Mouse (Mus musculus) layer of hippocampus, postnatal 25 days (tissue): ENCODE measurements around the gene Matn3. TPM values are rescaled to one million over a fixed set of nuclear protein-coding genes. Genes with fewer than 3 reads are reported as not detected.

Source experiments
- DNase-seq, 2 experiments: peaks; one replicate each; pipeline ENCODE4 v3.0.0; 2022; ENCODE audit warnings: mixed read lengths in 2 of 2, low spot score in 1 of 2; ENCODE audit errors: extremely low spot score in 1 of 2
- total RNA-seq, 2 experiments: library from RNA; stranded (reverse); gene quantifications; 2 replicates each; pipeline ENCODE4 v1.2.3; 2021

Matn3 gene
- total RNA-seq, 2 experiments from 2014 or later = not detected

DNA sequence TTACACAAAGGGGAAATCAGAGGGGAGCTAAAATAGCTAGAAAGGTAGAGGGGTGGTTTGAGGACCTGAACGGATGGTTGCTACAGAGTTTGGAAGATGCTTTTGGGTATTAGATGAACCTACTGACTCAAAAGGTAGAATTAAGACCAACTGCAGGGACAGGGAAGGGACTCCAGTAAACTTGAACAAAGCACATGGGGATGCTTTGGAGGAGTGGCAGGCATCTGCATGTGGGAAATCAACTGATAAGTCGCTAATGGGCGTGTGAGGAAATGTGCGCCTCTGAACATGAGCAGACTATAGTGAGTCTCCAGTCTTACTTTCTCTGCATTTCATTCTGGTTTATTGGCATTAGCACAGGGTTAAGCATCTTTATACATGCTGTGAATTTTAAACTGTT is 16.6 kb upstream of the Matn3 start:
- DNase-seq = no peak

DNA sequence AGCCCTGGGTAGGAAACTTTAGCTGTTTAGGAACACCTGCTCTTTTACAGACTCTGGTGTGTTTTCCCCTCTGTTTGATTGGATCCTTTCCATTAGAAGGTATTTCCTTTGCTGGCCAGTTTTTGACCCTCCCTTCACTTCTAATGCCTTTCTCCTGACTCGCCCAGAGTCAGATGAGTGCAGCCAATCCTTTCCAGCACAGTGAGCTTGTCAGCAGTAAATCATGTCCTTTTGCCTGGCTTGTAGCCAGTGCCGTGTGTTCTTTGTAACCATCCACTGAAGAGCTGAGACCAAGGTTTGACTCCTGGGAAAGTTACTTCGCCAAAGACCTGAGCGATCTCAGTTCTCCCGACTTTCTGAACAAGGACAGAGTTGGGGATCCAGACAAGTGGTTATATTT is 12.4 kb upstream of the Matn3 start:
- no peak for DNase-seq

DNA sequence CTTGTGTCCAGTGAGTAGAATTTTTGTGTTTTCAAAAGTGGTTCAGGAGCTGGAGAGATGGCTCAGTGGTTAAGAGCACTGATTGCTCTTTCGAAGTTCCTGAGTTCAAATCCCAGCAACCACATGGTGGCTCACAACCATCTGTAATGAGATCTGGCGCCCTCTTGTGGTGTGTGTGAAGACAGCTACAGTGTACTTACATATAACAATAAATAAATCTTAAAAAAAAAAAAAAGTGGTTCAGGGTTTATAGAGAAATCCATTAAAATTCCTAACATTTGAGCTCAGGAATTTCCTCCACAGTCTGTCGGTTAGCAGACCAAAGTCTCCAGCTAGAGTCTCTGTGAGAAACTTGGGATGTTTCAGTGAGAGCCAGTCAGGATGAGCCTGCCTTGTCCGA is 11.5 kb upstream of the Matn3 start:
- peak in 1 of 2 experiments; percentile 31 for DNase-seq

DNA sequence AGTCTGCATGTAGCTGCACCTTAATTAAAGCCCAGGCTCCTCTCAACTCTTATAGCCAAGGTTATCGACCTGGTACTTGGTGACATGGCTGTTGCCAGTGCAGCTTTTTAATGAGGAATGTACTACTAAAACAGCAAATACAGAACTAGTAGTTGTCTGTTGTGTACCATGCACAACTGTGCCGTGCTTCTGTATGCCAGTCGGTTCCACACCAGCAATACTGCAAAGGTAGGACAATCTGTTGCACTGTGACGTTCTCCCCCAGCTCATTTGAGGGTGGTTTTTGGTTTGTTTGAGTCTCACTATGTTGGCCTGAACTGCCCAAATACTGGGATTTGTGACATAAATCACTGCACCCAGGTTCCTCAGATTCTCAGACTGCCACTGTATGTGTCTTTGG is 8.2 kb upstream of the Matn3 start:
- DNase-seq = no peak

DNA sequence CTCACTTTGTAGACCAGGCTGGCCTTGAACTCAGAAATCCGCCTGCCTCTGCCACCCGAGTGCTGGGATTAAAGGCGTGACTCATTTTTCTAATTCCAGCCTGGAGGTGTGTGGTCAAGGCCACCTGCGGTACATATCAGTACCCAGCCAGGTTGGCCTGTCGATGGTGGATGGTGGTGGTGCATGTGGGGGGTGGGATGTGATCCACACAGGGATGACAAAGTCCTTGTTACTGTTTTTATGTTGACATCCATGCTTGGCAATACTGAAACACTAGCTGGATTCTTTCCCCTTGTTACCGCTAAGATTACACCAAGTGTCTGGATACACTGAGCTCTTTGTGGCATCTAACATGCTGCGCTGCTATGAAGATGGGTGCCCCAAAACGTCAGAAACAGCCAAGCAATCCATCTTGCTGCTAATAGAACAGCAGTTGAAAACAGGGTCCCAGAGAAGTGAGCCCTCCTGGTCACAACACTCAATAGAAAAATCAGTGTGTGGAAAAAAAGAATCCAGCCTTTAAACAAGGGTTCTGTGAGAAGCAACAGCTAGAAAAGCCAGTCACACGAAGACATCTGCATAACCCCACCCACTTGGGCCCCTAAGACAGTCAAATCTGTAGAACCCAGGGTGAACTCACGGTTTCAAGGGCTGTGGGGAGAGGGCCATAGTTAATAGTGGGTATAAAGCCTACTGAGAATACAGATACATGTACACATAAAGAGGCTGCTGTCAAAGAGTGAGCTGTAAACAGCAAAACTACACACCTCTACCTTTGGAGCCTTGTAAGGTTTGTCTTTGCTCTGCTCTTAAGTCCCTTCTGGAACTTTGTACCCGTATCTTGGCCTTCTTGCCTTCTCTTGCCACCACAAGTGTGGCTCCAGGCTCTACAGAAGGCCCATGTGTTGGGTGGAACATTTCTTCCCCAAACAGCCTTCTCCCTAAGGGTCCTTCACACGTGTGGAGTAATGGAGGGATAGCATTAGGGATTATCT is 7.4 kb upstream of the Matn3 start:
- no peak for DNase-seq

DNA sequence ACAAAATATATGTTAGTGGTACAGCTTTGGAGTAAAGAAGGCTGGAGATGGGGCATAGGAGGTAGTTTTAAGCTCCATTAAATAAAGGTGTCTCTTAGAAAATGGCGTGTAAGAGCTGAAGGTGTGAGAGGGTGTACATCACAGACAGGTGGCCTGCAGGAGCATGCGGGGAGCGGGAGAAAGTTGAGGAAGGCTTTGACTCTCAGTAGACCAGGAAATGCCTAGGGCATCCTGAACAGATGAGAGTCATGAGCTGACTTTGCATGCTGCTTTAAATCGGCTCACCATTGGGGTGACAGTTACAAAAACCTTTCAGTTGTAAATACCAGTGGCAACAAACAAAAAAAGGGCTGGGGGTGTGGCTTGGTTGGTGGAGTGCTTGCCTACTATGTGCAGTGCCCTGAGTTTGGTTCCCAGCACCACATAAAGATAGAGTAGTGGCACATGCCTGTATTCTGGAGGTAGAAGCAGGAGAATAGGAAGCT is 6.6 kb upstream of the Matn3 start:
- DNase-seq = no peak

DNA sequence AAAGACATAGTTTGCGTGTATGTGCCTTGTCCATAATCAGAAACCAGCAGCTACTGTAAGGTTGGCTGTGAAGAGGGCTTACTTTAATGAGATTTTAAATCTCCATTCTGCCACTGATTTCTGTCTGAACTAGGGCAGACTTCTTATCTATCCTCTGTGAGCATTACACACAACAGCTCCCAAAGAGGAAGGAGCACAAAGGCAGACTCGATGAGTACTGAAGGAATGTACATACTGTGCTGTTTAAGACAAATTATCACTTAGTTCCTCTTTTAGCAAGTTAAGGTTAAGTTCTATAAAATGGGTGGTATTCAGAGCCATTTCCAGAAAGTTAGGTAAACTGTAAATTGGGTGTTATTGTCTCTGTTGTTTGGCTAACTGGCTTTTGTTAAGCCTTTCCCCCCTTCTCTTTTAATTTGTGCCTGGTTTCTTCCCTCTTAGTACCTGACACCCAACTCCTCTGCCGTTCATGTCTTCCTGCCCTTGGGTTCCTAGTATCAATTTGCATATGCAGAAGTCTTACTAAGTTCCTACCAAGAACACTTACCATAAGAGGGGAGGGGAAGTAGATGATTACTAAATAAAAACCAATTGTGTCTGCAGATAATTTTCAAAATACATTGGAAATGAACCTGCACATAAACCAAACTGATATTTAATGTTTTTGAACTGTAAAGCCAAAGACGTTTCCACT is 5.9 kb upstream of the Matn3 start:
- no peak for DNase-seq

DNA sequence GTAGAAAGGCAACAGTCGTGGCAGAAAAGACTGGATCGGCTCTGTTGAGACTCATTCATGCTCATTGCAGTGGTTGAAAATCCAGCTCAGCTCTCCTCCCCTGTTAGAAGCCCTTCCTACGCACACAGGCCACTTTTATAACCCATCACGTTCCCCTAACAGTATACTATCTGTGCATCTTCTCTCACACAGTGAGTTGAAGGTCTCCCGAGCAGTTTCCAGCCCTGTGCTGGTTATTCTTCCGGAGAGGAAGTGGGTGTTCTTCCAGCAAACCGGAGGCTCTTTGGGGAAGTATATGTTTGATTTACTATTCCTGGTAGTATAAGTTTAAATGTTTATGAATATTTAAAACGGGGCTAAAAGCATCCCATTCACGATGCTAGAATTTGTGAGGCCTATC is 566 bp upstream of the Matn3 start:
- no peak for DNase-seq

DNA sequence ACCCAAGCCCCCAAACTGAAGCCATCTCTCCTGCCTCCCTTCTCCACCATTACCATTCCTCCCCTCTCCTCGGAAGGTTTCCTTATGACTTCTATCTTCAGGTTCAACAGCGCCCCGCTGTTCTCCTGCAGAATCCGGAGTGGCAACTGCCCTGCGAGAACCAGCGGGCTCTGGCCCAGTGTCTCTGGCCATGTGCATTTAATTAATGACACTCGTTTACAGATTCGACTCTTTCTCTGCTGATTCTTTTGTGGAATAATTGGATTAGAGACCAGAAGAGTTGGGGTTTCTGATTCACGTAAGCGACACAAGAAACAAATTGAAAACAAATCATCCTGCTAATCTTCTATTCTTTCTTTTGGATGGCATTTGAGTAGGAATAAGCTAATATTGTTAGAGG is 5.4 kb downstream of the Matn3 start:
- DNase-seq = no peak

DNA sequence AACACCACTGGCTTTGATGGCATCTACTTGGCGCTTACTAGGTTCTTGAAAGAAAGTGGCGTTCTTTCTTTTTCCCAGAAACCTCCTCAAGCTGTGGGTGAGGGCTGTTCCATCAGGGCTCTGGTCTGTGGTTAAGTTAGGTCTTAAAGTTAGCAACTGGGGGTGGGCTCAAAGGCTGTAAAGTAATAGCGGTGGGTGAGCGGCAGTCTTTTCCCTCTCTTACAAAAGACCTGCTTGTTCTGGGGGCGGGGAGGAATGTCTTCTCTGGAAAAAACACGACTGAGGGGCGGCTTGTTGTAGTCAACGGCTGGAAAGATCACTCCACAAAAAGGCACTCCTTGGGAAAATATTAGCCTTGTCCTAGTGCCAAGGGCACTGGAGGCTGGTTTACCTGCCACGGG is 6.4 kb downstream of the Matn3 start:
- DNase-seq = no peak

DNA sequence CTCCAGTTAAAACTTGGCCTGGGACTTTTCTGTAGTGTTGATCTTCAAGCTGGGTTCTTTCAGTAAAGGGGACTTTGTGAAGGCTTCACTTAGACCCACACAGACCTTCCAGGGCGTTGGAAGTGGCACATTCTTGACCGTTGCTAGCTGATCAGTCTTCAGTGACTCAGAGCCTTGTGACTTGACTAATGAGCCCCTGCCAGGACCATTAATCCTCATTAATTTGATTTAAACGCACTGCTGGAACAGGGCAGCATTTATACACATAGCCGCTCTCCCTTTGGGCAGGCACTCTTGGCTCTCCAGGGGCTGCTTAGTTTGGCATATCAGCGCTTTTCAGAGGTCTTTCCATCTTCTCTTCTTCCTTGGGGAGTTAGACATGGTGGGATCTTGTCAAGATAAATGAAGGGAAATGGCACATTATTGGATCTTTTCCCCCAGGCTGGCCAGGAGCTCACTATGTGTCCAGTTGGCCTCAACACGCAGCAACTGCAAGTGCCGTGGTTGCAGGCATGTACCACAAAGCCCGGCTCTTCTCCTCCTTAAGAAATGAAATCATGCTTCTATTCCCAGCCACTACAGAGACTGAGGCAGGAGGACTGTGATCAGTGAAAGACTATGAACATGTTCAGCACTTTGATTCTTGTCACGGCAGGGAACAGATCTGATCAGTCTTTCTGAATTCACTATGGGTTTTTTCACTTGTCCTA is 14.0 kb downstream of the Matn3 start:
- no peak for DNase-seq

DNA sequence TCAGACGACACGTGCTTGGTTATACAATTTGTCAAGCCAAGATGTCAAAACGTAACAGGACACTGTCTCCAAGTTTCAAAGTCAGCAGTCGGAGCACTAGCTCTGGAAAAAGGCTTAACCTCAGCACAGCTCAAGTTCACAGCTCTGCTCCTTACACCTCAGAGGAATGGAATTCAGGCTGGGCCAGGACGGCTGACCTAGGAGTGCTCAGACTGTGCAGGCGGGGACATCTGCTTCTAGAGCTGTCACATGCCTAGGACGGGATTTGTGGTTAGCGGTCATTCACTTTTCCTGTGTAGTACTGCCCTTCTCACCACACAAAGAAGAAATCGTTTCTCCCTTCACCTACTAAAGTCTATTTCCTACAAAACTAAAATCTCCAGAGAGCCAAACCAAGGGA is 22.1 kb downstream of the Matn3 start:
- no peak for DNase-seq

DNA sequence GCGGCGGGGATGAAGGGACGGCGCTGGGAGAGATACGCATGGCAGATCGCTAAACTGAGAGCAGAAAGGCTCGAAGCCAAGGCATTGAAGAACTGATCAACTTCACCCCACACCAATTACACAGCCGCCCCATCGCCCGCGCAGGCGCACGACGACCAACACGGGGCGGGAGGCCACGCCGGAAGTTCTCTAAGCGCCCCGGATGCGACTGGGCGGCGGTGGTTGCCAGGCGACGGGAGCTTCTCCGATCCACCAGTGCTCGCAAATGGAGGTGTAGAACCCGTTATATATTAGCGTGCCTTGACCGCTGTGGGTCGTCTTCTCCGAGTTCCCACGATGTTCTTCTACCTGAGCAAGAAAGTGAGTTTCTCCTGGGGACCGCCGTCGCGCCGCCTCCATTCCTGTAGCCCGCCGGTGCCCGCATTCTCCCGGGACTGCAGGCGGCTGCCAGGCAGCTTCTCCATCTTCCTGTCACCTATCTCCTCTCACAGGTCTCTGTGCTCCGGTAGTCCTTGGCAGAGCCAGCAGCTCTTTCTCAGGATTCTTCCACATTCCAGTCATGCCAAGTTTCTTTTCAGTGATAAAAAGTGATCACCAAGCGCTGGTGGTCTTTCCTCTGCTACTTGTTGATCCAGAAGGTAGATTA is 26.2 kb downstream of the Matn3 start, which contains the start of gene Wdr35:
Gene Wdr35 (plus strand): TSS at position 73 of the 646 bp plus-strand sequence.
- peak; percentile 82 to 85 for DNase-seq

DNA sequence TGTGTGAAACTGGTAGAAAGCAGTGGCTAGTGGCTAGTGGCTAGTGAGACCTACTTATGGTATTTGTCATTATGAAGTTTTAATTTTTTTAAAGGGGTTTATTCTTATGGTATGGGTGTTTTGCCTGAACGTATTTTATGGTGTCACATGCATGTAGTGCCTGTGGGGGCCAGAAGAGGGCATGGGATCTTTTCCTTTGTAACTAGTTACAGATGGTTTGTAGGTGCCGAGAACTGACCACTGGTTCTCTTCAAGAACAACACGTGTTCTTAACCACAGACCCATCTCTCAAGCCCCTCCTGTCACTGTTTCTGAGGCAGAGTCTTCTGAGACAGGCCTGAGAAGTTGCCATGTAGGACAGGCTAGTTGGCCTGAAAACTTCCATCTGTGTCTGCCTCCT is 27.3 kb downstream of the Matn3 start:
- no peak for DNase-seq

DNA sequence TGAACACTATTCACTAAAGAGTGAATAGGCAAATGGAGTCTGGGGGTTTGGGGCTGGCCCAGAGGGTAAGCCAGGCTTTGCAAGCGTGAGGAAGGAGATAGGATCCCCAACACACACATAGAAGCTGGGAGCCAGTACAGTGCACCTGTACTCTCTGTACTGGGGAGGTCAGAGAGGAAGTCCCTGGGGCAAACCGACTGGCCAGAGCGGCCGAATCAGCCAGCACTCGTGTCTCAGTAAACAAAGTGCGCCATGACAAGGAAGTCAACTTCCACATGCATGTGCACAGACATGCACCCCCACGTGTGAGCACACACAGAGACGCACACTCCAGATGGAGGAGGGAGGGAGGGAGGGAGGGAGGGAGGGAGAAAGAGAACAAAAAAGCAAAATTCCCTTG is 45.5 kb downstream of the Matn3 start:
- DNase-seq = no peak

DNA sequence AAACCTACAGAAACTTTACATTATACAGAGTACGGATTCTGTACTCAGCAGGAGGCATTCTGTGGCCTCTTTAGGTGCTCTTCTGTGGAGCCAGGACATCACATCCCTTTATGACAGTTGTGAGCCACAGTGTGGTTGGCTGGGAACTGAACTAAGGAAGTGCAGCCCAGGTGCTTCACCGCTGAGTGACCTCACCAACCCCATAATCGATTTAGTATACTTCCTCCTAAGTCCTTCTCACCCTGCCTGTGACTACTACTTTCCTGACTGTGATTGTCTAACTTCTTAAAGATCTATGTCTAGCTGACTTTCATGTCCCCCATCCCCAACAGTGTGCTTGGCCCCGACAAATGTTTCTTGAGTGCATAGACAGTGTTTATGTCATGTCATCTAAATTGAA is 50.6 kb downstream of the Matn3 start:
- no peak for DNase-seq

DNA sequence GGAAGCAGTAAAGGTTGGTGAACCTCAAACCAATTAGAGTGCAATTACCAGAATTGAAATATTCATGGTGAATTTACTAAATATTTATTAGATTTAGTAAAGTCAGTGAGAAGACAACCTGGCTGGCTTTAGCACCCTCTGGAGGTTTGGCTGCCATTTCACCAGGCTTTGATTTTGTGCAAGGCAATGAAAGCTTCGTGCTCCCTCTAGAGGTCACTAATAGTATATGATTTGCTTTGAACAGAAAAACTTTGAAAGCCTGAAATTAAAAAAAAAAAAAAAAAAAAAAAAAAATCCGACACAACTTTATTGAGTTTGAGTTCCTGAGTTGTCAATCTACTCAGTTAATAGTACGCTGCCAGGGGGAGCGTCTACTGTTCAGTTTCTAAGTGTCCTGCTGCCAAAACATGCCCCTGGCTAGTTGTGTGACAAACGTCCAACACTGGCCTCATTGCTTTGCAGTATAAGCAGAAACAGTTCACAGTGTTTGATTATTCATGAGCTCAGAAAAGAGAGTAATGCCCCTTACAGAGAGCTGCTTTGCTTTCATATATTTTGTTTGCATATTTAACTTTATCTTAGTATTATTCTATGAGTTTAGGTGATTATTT is 54.4 kb downstream of the Matn3 start:
- peak in 1 of 2 experiments; percentile 20 for DNase-seq

DNA sequence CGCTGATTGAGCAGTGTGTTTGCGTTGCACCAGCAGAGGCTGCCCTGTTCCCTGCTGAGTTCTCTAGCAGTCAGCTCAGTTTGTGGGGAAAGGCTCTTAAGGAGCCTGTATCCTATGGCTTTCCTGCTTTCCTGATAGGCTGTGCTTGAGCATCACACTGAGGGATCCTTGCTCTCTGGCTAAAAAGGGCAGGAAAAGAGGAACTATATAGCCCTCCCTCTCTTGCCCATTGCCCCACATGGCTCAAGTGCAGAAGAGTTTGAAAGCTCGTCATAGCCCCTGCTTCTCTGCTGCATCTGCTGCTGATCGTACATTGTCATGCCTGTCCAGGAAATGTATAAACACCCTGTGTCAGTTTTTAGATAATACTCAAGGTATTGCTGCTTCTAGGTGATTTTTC is 59.4 kb downstream of the Matn3 start:
- DNase-seq = no peak

DNA sequence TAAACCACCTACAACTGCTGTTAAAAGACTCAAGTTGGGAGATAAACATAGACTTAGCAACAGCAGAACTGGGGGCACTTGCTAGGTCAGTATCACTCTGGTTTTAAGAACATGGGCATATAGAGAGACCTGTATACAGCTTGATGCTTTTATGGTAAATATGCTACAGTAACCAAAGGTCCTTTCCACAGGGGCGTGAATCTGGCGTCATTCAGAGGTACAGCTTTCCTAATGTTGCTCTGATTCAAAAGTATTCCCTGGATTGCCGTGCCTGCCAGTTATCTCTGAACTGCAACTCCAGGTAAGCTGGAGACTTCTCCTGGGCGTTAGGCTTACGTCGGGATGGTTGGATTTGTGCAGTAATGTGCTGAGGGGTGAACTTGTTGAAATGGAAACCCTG is 60.1 kb downstream of the Matn3 start:
- DNase-seq = no peak

DNA sequence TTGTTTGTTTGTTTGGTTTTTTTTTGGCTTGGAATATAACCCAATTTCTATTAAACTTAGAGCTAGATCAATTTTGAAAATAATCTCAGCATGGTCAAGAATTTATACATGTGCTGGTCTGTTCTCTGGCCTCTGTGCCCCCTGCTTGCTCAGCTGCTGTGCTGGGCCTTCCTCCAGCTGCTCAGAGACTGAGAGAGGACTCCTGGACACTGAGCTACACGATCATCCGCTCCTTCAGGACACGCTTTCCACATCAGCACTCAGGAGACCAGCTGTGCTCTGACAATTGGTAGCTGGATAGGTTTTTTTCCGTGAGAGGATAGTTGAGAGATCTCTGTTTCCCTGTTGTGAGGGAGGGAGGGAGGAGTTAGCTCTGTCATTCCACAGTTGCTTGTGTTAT is 62.6 kb downstream of the Matn3 start:
- DNase-seq = no peak
